Comparison of ENCODE assay signal across 8 mouse cellular contexts in the genomic region with DNA sequence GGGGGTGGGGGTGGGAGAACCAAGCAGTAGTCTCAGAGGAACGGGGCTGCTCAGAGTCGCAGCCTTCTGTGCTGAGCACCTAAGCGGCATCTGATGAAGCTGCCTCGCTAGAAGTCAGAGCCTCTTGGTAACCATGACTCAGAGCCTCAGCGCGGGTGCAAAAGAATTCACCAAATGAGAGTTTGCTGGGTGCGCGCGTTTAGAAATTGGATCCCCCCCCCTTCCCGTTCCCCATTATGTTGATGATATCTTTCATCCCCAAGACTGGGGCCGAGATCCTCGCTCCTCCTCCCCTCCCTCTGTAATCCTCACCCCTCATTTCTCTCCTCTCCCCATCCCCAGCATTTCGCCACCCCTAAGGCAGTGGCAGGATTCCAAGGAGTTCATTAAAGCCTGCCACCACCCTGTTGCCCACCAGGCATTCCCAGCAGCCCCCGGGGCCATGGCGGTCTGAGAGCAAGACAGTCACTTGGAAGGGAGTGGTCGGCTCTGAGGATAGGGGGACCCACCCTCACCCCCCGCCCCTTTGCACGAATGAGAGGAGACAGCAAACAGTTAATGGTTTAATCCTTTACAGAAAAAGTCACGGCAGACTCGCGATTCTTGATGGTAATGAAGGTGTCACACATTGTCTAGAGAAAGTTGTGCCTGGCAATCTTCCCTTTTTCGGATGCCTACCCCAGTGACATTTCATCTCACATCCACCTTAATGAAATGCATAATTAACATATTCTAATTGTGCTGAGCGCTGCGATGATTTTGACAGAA.
DNase-seq lines count a peak whose midpoint lies in the region.

No protein-coding gene starts in this region.

- H3K27ac ChIP-seq in forebrain, embryonic 10.5 days, result peak overlapping the region; percentile 75

- peaks cover 28% of the 10 kb centered on the region for H3K4me1 ChIP-seq in forebrain, embryonic 10.5 days

- peak; percentile 4 to 10 for DNase-seq in layer of hippocampus, adult 18-20 months (ENCODE audit: low spot score in 2 of 2)
- DNase-seq in layer of hippocampus, adult 9-11 months, result no peak
- DNase-seq in forebrain, embryonic 10.5 days (ENCODE audit: extremely low spot score, low spot score), result peak; percentile 21
- DNase-seq in left cerebral cortex, postnatal 25 days (ENCODE audit: low spot score in 2 of 2), result peak; percentile 22 to 23
- peak; percentile 25 to 39 for DNase-seq in right cerebral cortex, adult 2 months (ENCODE audit: low spot score in 2 of 2)
- DNase-seq in spleen, adult 18-20 months, result no peak
- no peak for DNase-seq in gastrocnemius, postnatal 36 days
- DNase-seq in gastrocnemius, postnatal 14 days, result no peak

- intact Hi-C loops in left cerebral cortex, postnatal 25 days (cut with DNase I), result no loop called here
- intact Hi-C loops in gastrocnemius, postnatal 36 days (cut with DNase I), result no loop called here
- intact Hi-C loops in gastrocnemius, postnatal 14 days (cut with DNase I; ENCODE audit: low total_unique reads), result no loop called here

- no peaks in the 10 kb centered on the region for H3K36me3 ChIP-seq in forebrain, embryonic 10.5 days (replicated peaks)

- H3K9me3 ChIP-seq in forebrain, embryonic 10.5 days, result no peaks in the 10 kb centered on the region; the same call in 1 of the 2 replicates

- H3K4me3 ChIP-seq in forebrain, embryonic 10.5 days, result peak overlapping the region; percentile 51

- peaks cover 26% of the 10 kb centered on the region; the same call in 1 of the 2 replicates for H3K27me3 ChIP-seq in forebrain, embryonic 10.5 days (ENCODE audit: poor library complexity, severe bottlenecking)

- 18% methylated on average over 24 of the region's 24 CpGs for WGBS in forebrain, embryonic 10.5 days

Comparison
In these comparisons a context has a peak if more than half of its experiments do, and no peak if none do; other contexts are left out.
1. DNase-seq: peak in layer of hippocampus, adult 18-20 months (2 of 2), forebrain, embryonic 10.5 days (single experiment), left cerebral cortex, postnatal 25 days (2 of 2) and right cerebral cortex, adult 2 months (2 of 2); none in layer of hippocampus, adult 9-11 months (single experiment), spleen, adult 18-20 months (0 of 2), gastrocnemius, postnatal 36 days (0 of 2) and gastrocnemius, postnatal 14 days (single experiment).